Mouse (Mus musculus) left cerebral cortex, adult 9 months (tissue): ENCODE results near the gene St5.

Experiments
- DNase-seq, 2 experiments: peaks; one replicate each; pipeline ENCODE4 v3.0.0; 2022; ENCODE audit warnings: low spot score in 2 of 2

The St5 gene

GRCm38 (mm10) chr7:109568391-109568892, 135.0 kb downstream of the St5 start:
- no peak for DNase-seq

- DNase-seq = no peak
Observed at GRCm38 (mm10) chr7:109566841-109567768, 136.3 kb downstream of the St5 start.

- DNase-seq = no peak
Observed at GRCm38 (mm10) chr7:109566327-109566726, 137.1 kb downstream of the St5 start.

GRCm38 (mm10) chr7:109563775-109564362, 139.5 kb downstream of the St5 start:
- DNase-seq = no peak

GRCm38 (mm10) chr7:109562676-109563075, 140.7 kb downstream of the St5 start:
- DNase-seq = no peak

- no peak for DNase-seq
Observed at GRCm38 (mm10) chr7:109562154-109562599, 141.2 kb downstream of the St5 start.

GRCm38 (mm10) chr7:109561466-109562153, 141.8 kb downstream of the St5 start:
- no peak for DNase-seq

GRCm38 (mm10) chr7:109559536-109559935, 143.9 kb downstream of the St5 start:
- DNase-seq = no peak

- no peak for DNase-seq
Observed at GRCm38 (mm10) chr7:109546726-109547125, 156.7 kb downstream of the St5 start.

- no peak for DNase-seq
Observed at GRCm38 (mm10) chr7:109546186-109546585, 157.2 kb downstream of the St5 start.

- no peak for DNase-seq
Observed at GRCm38 (mm10) chr7:109545255-109545993, 158.0 kb downstream of the St5 start.

- DNase-seq = no peak
Observed at GRCm38 (mm10) chr7:109544792-109545191, 158.6 kb downstream of the St5 start.

- DNase-seq = no peak
Observed at GRCm38 (mm10) chr7:109542364-109542628, 161.1 kb downstream of the St5 start.

- DNase-seq = no peak
Observed at GRCm38 (mm10) chr7:109541609-109542363, 161.6 kb downstream of the St5 start.

- DNase-seq = no peak
Observed at GRCm38 (mm10) chr7:109540902-109541301, 162.5 kb downstream of the St5 start.

GRCm38 (mm10) chr7:109536451-109536946, 166.9 kb downstream of the St5 start:
- DNase-seq = peak in 1 of 2 experiments; percentile 33

- no peak for DNase-seq
Observed at GRCm38 (mm10) chr7:109534921-109535320, 168.5 kb downstream of the St5 start.

GRCm38 (mm10) chr7:109533888-109534287, 169.5 kb downstream of the St5 start:
- DNase-seq = peak in 1 of 2 experiments; percentile 35

GRCm38 (mm10) chr7:109533129-109533528, 170.3 kb downstream of the St5 start:
- no peak for DNase-seq

- peak in 1 of 2 experiments; percentile 31 for DNase-seq
Observed at GRCm38 (mm10) chr7:109532691-109533090, 170.7 kb downstream of the St5 start.

- DNase-seq = no peak
Observed at GRCm38 (mm10) chr7:109531501-109531900, 171.9 kb downstream of the St5 start.
